Mouse (Mus musculus): ENCODE results near the gene Bend5. TPM values are rescaled to one million over a fixed set of nuclear protein-coding genes. Genes with fewer than 3 reads are reported as not detected.

The Bend5 gene
- 15.6 and 21.6 TPM in 2 replicates for polyA plus RNA-seq (2012; rRNA removed)

DNA sequence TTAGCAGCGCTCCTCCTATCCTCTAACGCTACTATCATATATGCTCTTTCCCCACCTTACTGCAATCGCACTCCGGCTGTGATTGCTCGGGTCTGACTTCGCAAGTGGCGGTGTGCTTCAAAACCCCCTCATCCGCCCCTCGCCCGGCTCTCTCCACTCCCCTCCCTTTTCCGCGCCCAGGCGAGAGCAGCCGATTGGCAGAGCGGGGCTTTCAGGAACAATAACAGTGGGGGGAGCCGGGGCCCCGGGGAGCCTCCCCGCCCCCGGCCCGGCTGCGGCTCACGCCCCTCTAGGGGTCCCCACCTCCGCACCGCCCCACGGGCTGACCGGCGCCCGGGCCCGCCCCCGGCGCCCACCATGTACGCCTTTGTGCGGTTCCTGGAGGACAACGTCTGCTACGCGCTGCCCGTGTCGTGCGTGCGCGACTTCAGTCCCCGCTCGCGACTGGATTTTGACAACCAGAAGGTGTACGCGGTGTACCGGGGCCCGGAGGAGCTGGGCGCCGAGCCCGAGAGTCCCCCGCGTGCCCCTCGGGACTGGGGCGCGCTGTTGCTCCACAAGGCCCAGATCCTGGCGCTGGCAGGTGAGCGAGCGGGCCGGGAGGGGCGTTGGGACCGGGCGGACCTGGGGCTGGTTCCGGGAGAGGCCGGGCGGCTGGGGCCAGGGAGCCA lies at the start of gene Bend5:
Gene Bend5 (plus strand): TSS at position 189 of the 671 bp plus-strand sequence.
- H3K27ac ChIP-seq (ENCODE audit: control insufficient read depth, insufficient read depth, low read length) = no peak within 1 kb of the TSS
- TF ChIP-seq POLR2A (IDR thresholded peaks at IDR 0.05; ENCODE audit: control insufficient read depth, extremely low read depth, insufficient read depth, low read length, poor library complexity) = no peak
- 0 out of 2 replicates have a peak, but pooled peaks have one; percentile 38 for TF ChIP-seq CTCF (IDR thresholded peaks at IDR 0.05; ENCODE audit: borderline replicate concordance, control insufficient read depth, extremely low read depth, insufficient read depth, low read length, poor library complexity)
- WGBS = under 1% methylated on average over 65 of the region's 66 CpGs

DNA sequence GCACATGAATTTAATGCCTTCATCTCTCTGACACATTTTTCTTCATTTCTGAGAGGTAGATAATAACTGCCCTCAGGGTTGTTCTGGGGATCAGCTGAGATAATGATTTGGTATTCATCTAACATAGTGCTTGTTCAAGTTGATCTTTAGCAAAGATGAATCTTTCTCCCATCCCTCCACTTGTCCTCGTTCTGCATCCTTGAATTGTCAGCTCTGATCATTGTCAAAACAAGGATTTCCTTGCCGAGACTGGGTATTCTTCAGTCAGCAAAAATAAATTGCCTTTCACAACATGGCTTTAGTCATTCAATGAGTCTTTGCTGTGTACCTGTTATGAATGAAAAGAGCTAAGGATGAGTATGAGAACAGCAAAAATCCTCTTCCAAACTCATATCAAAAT lies 47.0 kb upstream of the Bend5 start:
- Histone ChIP-seq H3K27ac (ENCODE audit: control insufficient read depth, insufficient read depth, low read length) (no peak overlapping the region), H3K27me3 (ENCODE audit: control insufficient read depth, insufficient read depth, low read length) (no peaks in the 10 kb centered on the region), H3K36me3 (ENCODE audit: control insufficient read depth, insufficient read depth, low read length) (no peaks in the 10 kb centered on the region), H3K4me3 (ENCODE audit: control insufficient read depth, insufficient read depth, low read length) (no peak overlapping the region), H3K4me1 (replicated peaks; ENCODE audit: control insufficient read depth, insufficient read depth, low read length) (no peaks in the 10 kb centered on the region)
- DNase-seq = no peak
- 82% methylated on average over 2 of the region's 2 CpGs for WGBS
- no peak for TF ChIP-seq POLR2A (IDR thresholded peaks at IDR 0.05; ENCODE audit: control insufficient read depth, extremely low read depth, insufficient read depth, low read length, poor library complexity)
- no peak for TF ChIP-seq CTCF (IDR thresholded peaks at IDR 0.05; ENCODE audit: borderline replicate concordance, control insufficient read depth, extremely low read depth, insufficient read depth, low read length, poor library complexity)

More for the DNA sequence above, at the start of gene Bend5:
- H3K36me3 ChIP-seq (ENCODE audit: control insufficient read depth, insufficient read depth, low read length) = no peaks in the 10 kb centered on the region
- H3K4me3 ChIP-seq (ENCODE audit: control insufficient read depth, insufficient read depth, low read length) = peak within 1 kb of the TSS; percentile 99
- DNase-seq = peak; percentile 92
- no peaks in the 10 kb centered on the region for H3K27me3 ChIP-seq (ENCODE audit: control insufficient read depth, insufficient read depth, low read length)
- H3K4me1 ChIP-seq (replicated peaks; ENCODE audit: control insufficient read depth, insufficient read depth, low read length) = peaks cover 12% of the 10 kb centered on the region

DNA sequence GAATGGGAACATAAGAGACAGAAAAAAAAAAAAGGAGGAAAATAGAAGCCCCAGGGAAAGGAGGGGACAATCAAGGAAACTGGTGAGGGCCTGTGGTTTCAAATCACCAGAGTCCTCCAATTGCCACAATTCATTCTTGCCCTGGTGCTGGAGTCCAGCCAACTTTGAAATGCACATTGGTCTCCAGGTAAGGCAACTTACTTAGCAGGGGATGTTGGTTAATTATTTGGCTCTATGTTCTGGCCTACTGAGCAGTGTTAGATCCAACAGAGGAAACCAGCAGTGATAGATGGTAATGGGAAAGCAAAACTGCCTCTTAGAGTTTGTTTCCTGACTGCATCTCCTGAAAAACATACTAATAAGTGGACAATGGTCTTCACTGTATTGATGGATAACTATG lies 37.6 kb upstream of the Bend5 start:
- no peak for DNase-seq
- H3K27ac ChIP-seq (ENCODE audit: control insufficient read depth, insufficient read depth, low read length) = no peak overlapping the region
- no peak for TF ChIP-seq CTCF (IDR thresholded peaks at IDR 0.05; ENCODE audit: borderline replicate concordance, control insufficient read depth, extremely low read depth, insufficient read depth, low read length, poor library complexity)
- TF ChIP-seq POLR2A (IDR thresholded peaks at IDR 0.05; ENCODE audit: control insufficient read depth, extremely low read depth, insufficient read depth, low read length, poor library complexity) = no peak

DNA sequence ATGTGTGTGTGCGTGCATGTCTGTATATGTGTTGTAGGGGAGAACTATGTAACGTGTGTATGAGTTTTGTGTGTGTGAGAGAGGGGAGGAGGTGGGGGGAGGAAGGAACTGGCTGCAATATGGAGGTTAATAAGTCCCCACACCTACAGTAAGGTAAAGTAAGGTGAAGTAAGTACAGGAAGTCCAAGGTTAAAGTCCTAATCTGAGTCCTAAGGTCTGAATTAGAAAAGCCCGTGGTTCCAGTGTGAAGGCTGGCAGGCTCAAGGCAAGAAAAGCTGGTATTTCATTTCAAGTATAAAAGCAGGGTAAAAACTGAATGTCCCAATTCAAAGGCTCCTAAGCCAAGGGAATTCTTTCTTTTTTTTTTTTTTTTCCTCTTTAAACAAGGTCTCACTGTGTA lies 36.7 kb upstream of the Bend5 start:
- Histone ChIP-seq H3K4me1 (replicated peaks; ENCODE audit: control insufficient read depth, insufficient read depth, low read length) (no peaks in the 10 kb centered on the region), H3K4me3 (ENCODE audit: control insufficient read depth, insufficient read depth, low read length) (no peak overlapping the region), H3K36me3 (ENCODE audit: control insufficient read depth, insufficient read depth, low read length) (no peaks in the 10 kb centered on the region), H3K27ac (ENCODE audit: control insufficient read depth, insufficient read depth, low read length) (no peak overlapping the region), H3K27me3 (ENCODE audit: control insufficient read depth, insufficient read depth, low read length) (no peaks in the 10 kb centered on the region)
- no peak for TF ChIP-seq POLR2A (IDR thresholded peaks at IDR 0.05; ENCODE audit: control insufficient read depth, extremely low read depth, insufficient read depth, low read length, poor library complexity)
- no peak for TF ChIP-seq CTCF (IDR thresholded peaks at IDR 0.05; ENCODE audit: borderline replicate concordance, control insufficient read depth, extremely low read depth, insufficient read depth, low read length, poor library complexity)
- WGBS = 96% methylated on average over 3 of the region's 3 CpGs
- DNase-seq = no peak

More for the DNA sequence above, 37.6 kb upstream of the Bend5 start:
- Histone ChIP-seq H3K4me1 (replicated peaks; ENCODE audit: control insufficient read depth, insufficient read depth, low read length) (no peaks in the 10 kb centered on the region), H3K36me3 (ENCODE audit: control insufficient read depth, insufficient read depth, low read length) (no peaks in the 10 kb centered on the region), H3K4me3 (ENCODE audit: control insufficient read depth, insufficient read depth, low read length) (no peak overlapping the region), H3K27me3 (ENCODE audit: control insufficient read depth, insufficient read depth, low read length) (no peaks in the 10 kb centered on the region)

DNA sequence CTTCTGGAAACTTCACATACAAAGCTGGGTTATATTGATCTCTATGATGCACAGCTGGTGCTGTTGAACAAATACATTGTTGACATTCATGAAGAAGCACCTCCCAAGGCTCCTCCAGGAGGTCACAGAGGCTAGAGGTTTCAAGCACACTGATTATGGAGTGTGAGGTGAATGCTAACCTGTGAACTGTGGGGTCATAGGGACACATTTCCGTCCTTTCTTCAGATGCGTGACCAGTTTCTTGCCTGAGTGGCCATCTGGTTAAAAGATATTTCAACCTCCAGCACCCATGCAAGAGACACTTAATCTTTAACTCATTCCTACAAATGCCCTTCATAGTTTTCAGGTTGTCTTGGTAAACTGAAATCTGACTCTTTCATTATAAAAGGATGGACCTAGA lies 31.7 kb upstream of the Bend5 start:
- no peak for TF ChIP-seq CTCF (IDR thresholded peaks at IDR 0.05; ENCODE audit: borderline replicate concordance, control insufficient read depth, extremely low read depth, insufficient read depth, low read length, poor library complexity)
- no peak for TF ChIP-seq POLR2A (IDR thresholded peaks at IDR 0.05; ENCODE audit: control insufficient read depth, extremely low read depth, insufficient read depth, low read length, poor library complexity)
- WGBS = 96% methylated on average over 2 of the region's 2 CpGs
- H3K27ac ChIP-seq (ENCODE audit: control insufficient read depth, insufficient read depth, low read length) = no peak overlapping the region
- H3K4me1 ChIP-seq (replicated peaks; ENCODE audit: control insufficient read depth, insufficient read depth, low read length) = no peaks in the 10 kb centered on the region
- DNase-seq = no peak
- H3K27me3 ChIP-seq (ENCODE audit: control insufficient read depth, insufficient read depth, low read length) = no peaks in the 10 kb centered on the region
- no peak overlapping the region for H3K4me3 ChIP-seq (ENCODE audit: control insufficient read depth, insufficient read depth, low read length)
- no peaks in the 10 kb centered on the region for H3K36me3 ChIP-seq (ENCODE audit: control insufficient read depth, insufficient read depth, low read length)

DNA sequence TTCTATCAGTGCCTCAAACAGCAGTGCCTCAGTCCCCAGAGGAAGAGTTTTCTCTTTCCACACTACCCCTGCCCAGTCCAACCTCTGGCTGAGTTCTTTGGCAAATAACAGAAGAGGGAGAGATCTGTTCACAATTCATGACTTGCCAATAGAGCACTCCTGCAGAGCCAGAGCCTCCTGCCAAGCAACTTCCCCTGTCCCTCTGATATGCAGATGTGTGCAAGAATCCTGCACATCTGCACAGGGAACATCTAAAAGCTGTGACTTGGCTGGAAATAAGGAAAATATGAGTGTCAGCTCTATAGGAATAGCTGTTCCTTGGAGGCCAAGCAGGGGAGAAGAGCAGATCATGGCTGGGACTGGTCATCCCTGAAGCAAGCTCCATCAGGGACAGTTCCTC lies 24.1 kb upstream of the Bend5 start:
- TF ChIP-seq CTCF (IDR thresholded peaks at IDR 0.05; ENCODE audit: borderline replicate concordance, control insufficient read depth, extremely low read depth, insufficient read depth, low read length, poor library complexity) = no peak
- TF ChIP-seq POLR2A (IDR thresholded peaks at IDR 0.05; ENCODE audit: control insufficient read depth, extremely low read depth, insufficient read depth, low read length, poor library complexity) = no peak

DNA sequence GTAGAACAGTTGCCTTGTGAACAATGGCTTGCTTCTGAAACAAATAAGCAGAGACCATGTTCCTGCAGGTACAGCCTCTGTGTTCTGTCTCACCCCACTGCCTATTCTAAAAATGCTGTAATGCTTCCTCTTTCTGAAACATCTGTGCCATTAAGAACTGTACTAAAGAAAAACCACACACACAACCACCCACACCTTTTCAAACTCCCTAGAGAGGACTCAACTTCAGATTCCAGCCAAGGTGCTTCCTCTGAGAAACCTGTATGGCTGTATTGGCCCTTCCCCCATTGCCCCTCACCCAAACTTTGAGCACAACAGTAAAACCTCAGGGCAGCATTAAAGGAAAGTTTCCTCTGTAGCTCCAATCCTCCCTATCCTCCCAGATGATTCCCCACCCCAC lies 15.0 kb upstream of the Bend5 start:
- Histone ChIP-seq H3K4me3 (ENCODE audit: control insufficient read depth, insufficient read depth, low read length) (no peak overlapping the region), H3K4me1 (replicated peaks; ENCODE audit: control insufficient read depth, insufficient read depth, low read length) (no peaks in the 10 kb centered on the region), H3K27me3 (ENCODE audit: control insufficient read depth, insufficient read depth, low read length) (no peaks in the 10 kb centered on the region), H3K27ac (ENCODE audit: control insufficient read depth, insufficient read depth, low read length) (no peak overlapping the region), H3K36me3 (ENCODE audit: control insufficient read depth, insufficient read depth, low read length) (no peaks in the 10 kb centered on the region)
- TF ChIP-seq POLR2A (IDR thresholded peaks at IDR 0.05; ENCODE audit: control insufficient read depth, extremely low read depth, insufficient read depth, low read length, poor library complexity) (no peak), CTCF (IDR thresholded peaks at IDR 0.05; ENCODE audit: borderline replicate concordance, control insufficient read depth, extremely low read depth, insufficient read depth, low read length, poor library complexity) (no peak)
- no peak for DNase-seq

More for the DNA sequence above, 24.1 kb upstream of the Bend5 start:
- Histone ChIP-seq H3K4me1 (replicated peaks; ENCODE audit: control insufficient read depth, insufficient read depth, low read length) (no peaks in the 10 kb centered on the region), H3K36me3 (ENCODE audit: control insufficient read depth, insufficient read depth, low read length) (no peaks in the 10 kb centered on the region), H3K27me3 (ENCODE audit: control insufficient read depth, insufficient read depth, low read length) (no peaks in the 10 kb centered on the region), H3K4me3 (ENCODE audit: control insufficient read depth, insufficient read depth, low read length) (no peak overlapping the region), H3K27ac (ENCODE audit: control insufficient read depth, insufficient read depth, low read length) (no peak overlapping the region)
- DNase-seq = no peak
